Mouse (Mus musculus) brain, embryonic 14.5 days (tissue): ENCODE results near the gene Msln.

Experiments
- CTCF ChIP-seq: fragments of 200-500 bp; IDR thresholded peaks from 2 replicates; pipeline ENCODE4 v1.5.1; 2012; ENCODE audit warnings: inconsistent platforms, mild to moderate bottlenecking, moderate library complexity, borderline replicate concordance; ENCODE audit not compliant: insufficient read depth, insufficient read length; ENCODE audit errors: extremely low read depth
- POLR2A ChIP-seq: fragments of 200-500 bp; IDR thresholded peaks from 2 replicates; pipeline ENCODE4 v1.6.1; 2012; ENCODE audit warnings: mild to moderate bottlenecking, inconsistent platforms, borderline replicate concordance; ENCODE audit not compliant: poor library complexity, insufficient read depth, insufficient read length, severe bottlenecking; ENCODE audit errors: extremely low read depth

DNA sequence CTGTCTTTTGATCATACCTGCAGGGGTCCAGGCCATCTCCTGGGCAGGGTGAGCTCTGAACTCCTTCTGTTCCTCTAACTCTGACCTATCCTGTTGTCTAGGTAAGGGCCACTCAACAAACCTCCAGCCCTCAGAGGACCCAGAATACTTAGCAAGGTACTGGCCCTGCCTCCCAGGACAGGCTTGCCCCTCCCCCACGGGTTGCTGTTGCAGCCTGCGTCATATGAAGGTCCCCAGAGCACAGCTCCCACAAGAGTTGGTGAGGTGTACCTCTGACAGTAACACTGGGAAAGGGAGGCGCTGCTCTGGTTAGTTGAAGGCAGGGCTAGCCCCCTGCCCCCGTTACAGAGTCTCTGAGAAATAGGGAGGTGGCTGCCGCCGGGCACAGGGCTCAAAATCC, 38.0 kb downstream of the Msln start:
- TF ChIP-seq CTCF (no peak), POLR2A (no peak)
